Mouse (Mus musculus): Measurements from ENCODE around the gene Pde4c. TPM values are rescaled to one million over a fixed set of nuclear protein-coding genes. Genes with fewer than 3 reads are reported as not detected.

Pde4c gene
- polyA plus RNA-seq, 1 experiment from 2014 or later: 0.23 TPM

- Histone ChIP-seq H3K4me3 (ENCODE audit: low read depth, low read length) (no peak overlapping the region), H3K4me1 (ENCODE audit: control insufficient read depth, insufficient read depth, low read length) (no peaks in the 10 kb centered on the region), H3K27ac (ENCODE audit: low read length) (no peak overlapping the region), H3K4me2 (ENCODE audit: low read length) (no peak overlapping the region), H3K9me3 (replicated peaks; ENCODE audit: control insufficient read depth, low read length, poor library complexity, severe bottlenecking) (no peaks in the 10 kb centered on the region), H3K27me3 (ENCODE audit: control insufficient read depth, insufficient read depth, low read depth, low read length) (no peaks in the 10 kb centered on the region), H3K36me3 (ENCODE audit: control insufficient read depth, insufficient read depth, low read length) (no peaks in the 10 kb centered on the region), H3K9ac (ENCODE audit: low read depth, low read length) (no peak overlapping the region)
- no peak for ATAC-seq
- WGBS: 87% methylated on average over 11 of the region's 11 CpGs
Observed at GRCm38 (mm10) chr8:70711041-70711440, 12.5 kb upstream of the Pde4c start.

GRCm38 (mm10) chr8:70713991-70714390, 9.5 kb upstream of the Pde4c start:
- 82% methylated on average over 7 of the region's 7 CpGs for WGBS
- Histone ChIP-seq H3K9me3 (replicated peaks; ENCODE audit: control insufficient read depth, low read length, poor library complexity, severe bottlenecking) (no peaks in the 10 kb centered on the region), H3K27ac (ENCODE audit: low read length) (no peak overlapping the region), H3K4me1 (ENCODE audit: control insufficient read depth, insufficient read depth, low read length) (no peaks in the 10 kb centered on the region), H3K9ac (ENCODE audit: low read depth, low read length) (no peak overlapping the region), H3K4me3 (ENCODE audit: low read depth, low read length) (no peak overlapping the region), H3K27me3 (ENCODE audit: control insufficient read depth, insufficient read depth, low read depth, low read length) (no peaks in the 10 kb centered on the region), H3K36me3 (ENCODE audit: control insufficient read depth, insufficient read depth, low read length) (no peaks in the 10 kb centered on the region), H3K4me2 (ENCODE audit: low read length) (no peak overlapping the region)
- ATAC-seq: no peak

DNA sequence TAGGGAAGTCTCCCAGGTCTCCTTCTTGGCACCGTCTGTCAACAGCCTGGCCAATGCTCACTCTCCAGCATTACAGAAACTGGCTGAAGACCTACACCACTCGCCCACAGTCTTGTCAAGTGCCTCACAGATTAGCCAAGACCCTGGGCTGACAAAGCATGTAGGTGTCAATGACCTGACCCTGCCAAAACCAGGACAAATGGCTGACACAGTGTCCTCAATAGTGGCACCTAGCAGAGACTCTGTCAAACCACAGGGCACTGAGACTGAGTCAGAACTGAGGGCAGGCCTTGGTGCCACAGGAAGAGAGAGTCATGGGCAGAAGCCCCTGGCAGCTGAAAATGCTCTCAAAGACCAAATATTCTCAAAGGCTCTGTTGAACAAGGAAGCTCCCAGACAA, 8.4 kb upstream of the Pde4c start:
- Histone ChIP-seq H3K27me3 (ENCODE audit: control insufficient read depth, insufficient read depth, low read depth, low read length) (no peaks in the 10 kb centered on the region), H3K4me2 (ENCODE audit: low read length) (no peak overlapping the region), H3K9me3 (replicated peaks; ENCODE audit: control insufficient read depth, low read length, poor library complexity, severe bottlenecking) (no peaks in the 10 kb centered on the region), H3K27ac (ENCODE audit: low read length) (no peak overlapping the region), H3K9ac (ENCODE audit: low read depth, low read length) (no peak overlapping the region), H3K4me1 (ENCODE audit: control insufficient read depth, insufficient read depth, low read length) (no peaks in the 10 kb centered on the region), H3K36me3 (ENCODE audit: control insufficient read depth, insufficient read depth, low read length) (no peaks in the 10 kb centered on the region), H3K4me3 (ENCODE audit: low read depth, low read length) (no peak overlapping the region)
- WGBS: 75% methylated on average over 2 of the region's 2 CpGs
- no peak for ATAC-seq

- ATAC-seq: no peak
- H3K4me1 ChIP-seq (ENCODE audit: control insufficient read depth, insufficient read depth, low read length): no peaks in the 10 kb centered on the region
- no peaks in the 10 kb centered on the region for H3K9me3 ChIP-seq (replicated peaks; ENCODE audit: control insufficient read depth, low read length, poor library complexity, severe bottlenecking)
- no peaks in the 10 kb centered on the region for H3K27me3 ChIP-seq (ENCODE audit: control insufficient read depth, insufficient read depth, low read depth, low read length)
- H3K36me3 ChIP-seq (ENCODE audit: control insufficient read depth, insufficient read depth, low read length): no peaks in the 10 kb centered on the region
- H3K9ac ChIP-seq (ENCODE audit: low read depth, low read length): no peak overlapping the region
- H3K27ac ChIP-seq (ENCODE audit: low read length): no peak overlapping the region
- H3K4me2 ChIP-seq (ENCODE audit: low read length): no peak overlapping the region
- 88% methylated on average over 40 of the region's 40 CpGs for WGBS
- H3K4me3 ChIP-seq (ENCODE audit: low read depth, low read length): no peak overlapping the region
Observed at GRCm38 (mm10) chr8:70716521-70717400, 6.8 kb upstream of the Pde4c start.

- Histone ChIP-seq H3K27me3 (ENCODE audit: control insufficient read depth, insufficient read depth, low read depth, low read length) (no peaks in the 10 kb centered on the region), H3K9ac (ENCODE audit: low read depth, low read length) (no peak within 1 kb of the TSS), H3K4me2 (ENCODE audit: low read length) (no peak within 1 kb of the TSS), H3K36me3 (ENCODE audit: control insufficient read depth, insufficient read depth, low read length) (no peaks in the 10 kb centered on the region), H3K4me3 (ENCODE audit: low read depth, low read length) (no peak within 1 kb of the TSS), H3K4me1 (ENCODE audit: control insufficient read depth, insufficient read depth, low read length) (no peaks in the 10 kb centered on the region), H3K27ac (ENCODE audit: low read length) (no peak within 1 kb of the TSS), H3K9me3 (replicated peaks; ENCODE audit: control insufficient read depth, low read length, poor library complexity, severe bottlenecking) (no peaks in the 10 kb centered on the region)
- ATAC-seq: 0 out of 2 replicates have a peak, but pooled peaks have one; percentile 13
- 4% methylated on average over 19 of the region's 19 CpGs for WGBS
Observed at GRCm38 (mm10) chr8:70718297-70718696, 5.2 kb upstream of the Pde4c start, which contains the start of gene Gm3336. Gene Gm3336 (plus strand): TSS chr8:70718543.

GRCm38 (mm10) chr8:70719796-70720270, 3.7 kb upstream of the Pde4c start:
- H3K36me3 ChIP-seq (ENCODE audit: control insufficient read depth, insufficient read depth, low read length): no peaks in the 10 kb centered on the region
- 69% methylated on average over 9 of the region's 9 CpGs for WGBS
- no peaks in the 10 kb centered on the region for H3K27me3 ChIP-seq (ENCODE audit: control insufficient read depth, insufficient read depth, low read depth, low read length)
- no peaks in the 10 kb centered on the region for H3K9me3 ChIP-seq (replicated peaks; ENCODE audit: control insufficient read depth, low read length, poor library complexity, severe bottlenecking)
- H3K4me1 ChIP-seq (ENCODE audit: control insufficient read depth, insufficient read depth, low read length): no peaks in the 10 kb centered on the region
- no peak overlapping the region for H3K4me2 ChIP-seq (ENCODE audit: low read length)
- no peak for ATAC-seq
- H3K27ac ChIP-seq (ENCODE audit: low read length): no peak overlapping the region
- no peak overlapping the region for H3K4me3 ChIP-seq (ENCODE audit: low read depth, low read length)
- no peak overlapping the region for H3K9ac ChIP-seq (ENCODE audit: low read depth, low read length)

GRCm38 (mm10) chr8:70720739-70721138, 2.8 kb upstream of the Pde4c start:
- H3K4me3 ChIP-seq (ENCODE audit: low read depth, low read length): no peak overlapping the region
- no peaks in the 10 kb centered on the region for H3K27me3 ChIP-seq (ENCODE audit: control insufficient read depth, insufficient read depth, low read depth, low read length)
- no peaks in the 10 kb centered on the region for H3K9me3 ChIP-seq (replicated peaks; ENCODE audit: control insufficient read depth, low read length, poor library complexity, severe bottlenecking)
- no peaks in the 10 kb centered on the region for H3K36me3 ChIP-seq (ENCODE audit: control insufficient read depth, insufficient read depth, low read length)
- H3K4me1 ChIP-seq (ENCODE audit: control insufficient read depth, insufficient read depth, low read length): no peaks in the 10 kb centered on the region
- H3K27ac ChIP-seq (ENCODE audit: low read length): no peak overlapping the region
- no peak overlapping the region for H3K9ac ChIP-seq (ENCODE audit: low read depth, low read length)
- WGBS: 4% methylated on average over 3 of the region's 3 CpGs
- peak; percentile 69 for ATAC-seq
- no peak overlapping the region for H3K4me2 ChIP-seq (ENCODE audit: low read length)

GRCm38 (mm10) chr8:70721601-70722000, 1.9 kb upstream of the Pde4c start:
- Histone ChIP-seq H3K27ac (ENCODE audit: low read length) (no peak overlapping the region), H3K9me3 (replicated peaks; ENCODE audit: control insufficient read depth, low read length, poor library complexity, severe bottlenecking) (no peaks in the 10 kb centered on the region), H3K36me3 (ENCODE audit: control insufficient read depth, insufficient read depth, low read length) (no peaks in the 10 kb centered on the region), H3K4me2 (ENCODE audit: low read length) (no peak overlapping the region), H3K27me3 (ENCODE audit: control insufficient read depth, insufficient read depth, low read depth, low read length) (peaks cover 5% of the 10 kb centered on the region; the same call in 1 of the 2 replicates), H3K4me3 (ENCODE audit: low read depth, low read length) (no peak overlapping the region), H3K9ac (ENCODE audit: low read depth, low read length) (no peak overlapping the region), H3K4me1 (ENCODE audit: control insufficient read depth, insufficient read depth, low read length) (no peaks in the 10 kb centered on the region)
- WGBS: 85% methylated on average over 8 of the region's 8 CpGs
- ATAC-seq: no peak

DNA sequence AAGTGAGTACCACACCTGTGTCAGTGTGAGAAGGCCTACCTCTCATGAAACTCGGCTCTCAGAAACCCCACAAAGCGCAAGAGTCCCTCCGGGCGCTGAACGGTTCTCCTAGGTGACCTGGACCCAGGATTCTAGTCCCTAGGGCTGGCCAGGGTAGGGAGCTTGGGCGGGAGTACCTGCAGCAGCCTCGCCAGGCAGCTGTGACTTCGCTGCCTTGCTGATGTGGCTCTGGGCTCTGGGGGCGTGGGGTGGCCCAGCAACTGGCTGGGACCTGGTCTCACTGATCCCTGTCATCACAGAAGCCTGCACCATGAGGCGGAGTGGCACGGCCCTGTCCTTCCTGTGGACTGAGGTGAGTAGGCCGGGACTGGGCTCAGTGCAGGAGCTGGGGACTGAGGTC, 696 bp downstream of the Pde4c start:
- peaks cover 22% of the 10 kb centered on the region for H3K27me3 ChIP-seq (ENCODE audit: control insufficient read depth, insufficient read depth, low read depth, low read length)
- H3K9me3 ChIP-seq (replicated peaks; ENCODE audit: control insufficient read depth, low read length, poor library complexity, severe bottlenecking): no peaks in the 10 kb centered on the region
- no peaks in the 10 kb centered on the region for H3K4me1 ChIP-seq (ENCODE audit: control insufficient read depth, insufficient read depth, low read length)
- WGBS: 85% methylated on average over 12 of the region's 12 CpGs
- H3K36me3 ChIP-seq (ENCODE audit: control insufficient read depth, insufficient read depth, low read length): no peaks in the 10 kb centered on the region
- no peak overlapping the region for H3K27ac ChIP-seq (ENCODE audit: low read length)
- H3K9ac ChIP-seq (ENCODE audit: low read depth, low read length): no peak overlapping the region
- H3K4me3 ChIP-seq (ENCODE audit: low read depth, low read length): no peak overlapping the region
- ATAC-seq: no peak
- H3K4me2 ChIP-seq (ENCODE audit: low read length): no peak overlapping the region
